Mouse (Mus musculus): ENCODE measurements around the gene Scml4.

DNA sequence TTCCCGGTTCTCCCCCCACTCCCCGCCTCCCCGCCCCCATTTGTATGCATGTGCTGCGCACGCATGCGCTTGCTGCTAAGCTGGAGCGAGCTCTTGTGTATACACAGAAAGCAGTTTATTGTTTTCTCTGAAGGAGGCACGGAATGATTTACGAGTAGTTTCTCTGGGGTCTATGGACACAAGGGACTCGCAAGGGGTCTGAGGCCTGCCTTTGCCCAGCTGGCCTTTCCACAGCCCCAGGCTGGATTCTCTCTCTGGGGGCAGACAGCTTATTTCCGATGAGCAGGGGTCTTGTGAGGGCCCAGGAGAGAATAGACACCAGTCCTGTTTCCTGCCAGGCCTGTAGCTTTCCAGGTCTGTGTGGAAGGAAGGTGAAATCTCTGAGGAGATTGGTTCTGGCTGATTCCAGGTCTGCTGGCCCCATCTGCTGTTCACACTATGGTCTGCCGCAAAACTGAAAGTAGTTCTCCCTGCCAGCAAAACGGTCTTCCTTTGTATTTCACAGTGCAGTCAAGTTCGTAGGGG is 81.6 kb downstream of the Scml4 start:
- no peak for TF ChIP-seq CTCF (IDR thresholded peaks at IDR 0.05; ENCODE audit: control insufficient read depth, insufficient read depth, insufficient read length)
- TF ChIP-seq MAX (IDR thresholded peaks at IDR 0.05) = no peak
- no peak for TF ChIP-seq USF1 (IDR thresholded peaks at IDR 0.05; ENCODE audit: low read depth)
- TF ChIP-seq MYOD1 (IDR thresholded peaks at IDR 0.05; ENCODE audit: control insufficient read depth, insufficient read length, low read depth) = no peak
- no peak for TF ChIP-seq MYOG (IDR thresholded peaks at IDR 0.05; ENCODE audit: control insufficient read depth, extremely low read depth, insufficient read length)

Measured in C2C12 (cell line).